Mouse (Mus musculus) embryonic stem cell, embryonic (primary cell): ENCODE results near the gene Mroh2a.

Experiments used
- CTCF ChIA-PET, 4 experiments: fragments of 300-600 bp in 2 of 4; fragments of 350-600 bp in 2 of 4; sonication (Branson Sonifier 250); formaldehyde crosslinking; loops; one replicate each; lab custom pipeline; 2022; ENCODE audit warnings: inconsistent platforms in 2 of 4; lab: Charles Lee
- POLR2A ChIA-PET, 4 experiments: fragments of 300-600 bp in 2 of 4; fragments of 350-600 bp in 2 of 4; sonication (Branson Sonifier 250); formaldehyde crosslinking; loops; one replicate each; lab custom pipeline; 2022; ENCODE audit warnings: antibody characterized with exemption in 4 of 4, inconsistent platforms in 1 of 4; lab: Charles Lee

The Mroh2a gene

DNA sequence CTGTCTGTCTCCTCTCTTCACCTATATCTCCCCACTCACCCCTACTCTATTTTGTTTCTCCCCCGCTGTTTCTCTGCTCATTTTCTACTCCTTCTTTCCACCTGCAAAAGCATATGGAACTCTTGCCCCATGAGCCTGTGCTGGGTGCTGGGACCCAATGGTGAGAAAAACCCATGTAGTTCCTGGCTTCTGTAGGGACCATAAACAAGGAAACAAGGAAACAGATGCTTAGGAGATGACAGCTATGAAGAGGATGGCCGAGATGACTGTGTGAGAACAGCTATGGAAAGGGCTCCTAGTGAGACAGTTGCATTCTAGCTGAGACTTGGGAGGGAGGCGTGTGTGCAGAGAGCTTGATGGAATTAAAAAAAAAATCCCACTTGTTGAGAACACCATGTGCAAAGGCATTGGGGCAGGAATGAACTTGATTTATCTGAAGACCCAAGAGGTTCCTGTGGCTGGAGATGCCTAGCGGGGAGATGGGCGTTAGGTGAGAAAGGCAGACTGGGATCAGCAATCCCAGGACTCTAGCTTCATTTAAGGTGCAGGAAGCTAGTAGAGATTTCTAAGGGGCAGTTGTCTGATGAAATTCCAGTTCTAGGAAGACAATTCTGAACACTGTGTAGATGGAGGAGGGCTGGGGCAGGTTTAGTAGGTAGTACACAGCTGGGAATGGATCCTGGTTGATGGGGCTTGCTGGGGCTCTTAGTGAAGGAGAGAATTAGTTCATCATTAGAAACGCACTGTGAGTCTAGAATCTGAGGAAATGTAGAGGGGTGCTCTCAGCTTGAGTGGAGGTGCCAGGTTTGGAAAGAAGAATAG, 4.4 kb downstream of the Mroh2a start:
- POLR2A ChIA-PET: interaction anchor here in 1 of 4 experiments (1.0 to 1.2 kb wide), 2 partner anchors 9 to 11 kb away, joined by 4 to 5 read pairs; no protein-coding TSS in a partner anchor
- CTCF ChIA-PET: interaction anchor here in 2 of 4 experiments (0.6 to 0.8 kb wide), 2 partner anchors 59 to 511 kb away, joined by 3 read pairs; no protein-coding TSS in a partner anchor

DNA sequence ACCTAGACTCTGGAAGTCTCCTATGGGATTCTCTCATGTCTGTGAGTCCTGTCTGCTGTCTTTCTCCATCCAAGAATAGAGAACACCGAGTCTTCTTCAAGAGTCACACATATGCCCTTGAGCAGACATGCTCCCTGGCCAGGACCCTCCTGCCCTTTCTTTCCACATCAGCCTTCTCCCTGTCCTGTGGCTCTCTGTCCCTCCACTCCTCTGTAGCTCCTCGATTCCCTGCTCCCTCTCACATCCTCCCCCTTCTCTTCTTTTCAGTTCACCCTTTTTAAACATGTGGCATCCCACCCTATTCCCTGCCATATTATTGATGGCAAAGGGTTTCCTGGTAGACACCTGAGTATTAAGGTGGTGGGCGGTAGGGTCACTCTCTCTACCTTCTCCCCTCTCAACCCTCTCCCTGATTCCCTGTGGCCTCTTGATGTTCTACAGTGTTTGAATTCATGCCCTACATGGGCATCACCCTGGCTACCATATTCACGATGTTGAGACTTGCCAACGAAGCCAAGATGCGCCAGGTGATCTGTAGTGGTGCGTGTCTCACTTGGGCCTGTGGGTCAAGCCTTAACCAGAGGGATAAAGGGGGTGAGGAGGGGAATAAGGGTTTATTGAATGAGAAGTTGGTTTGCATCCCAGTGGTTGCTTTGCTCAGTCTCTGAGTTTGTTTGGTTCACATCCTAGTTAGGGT, 5.2 kb downstream of the Mroh2a start:
- POLR2A ChIA-PET: interaction anchor here in 1 of 4 experiments (0.7 to 3.0 kb wide), 5 partner anchors 9 to 879 kb away, joined by 3 to 15 read pairs (median 5); no protein-coding TSS in a partner anchor
- CTCF ChIA-PET: interaction anchor here in 1 of 4 experiments (0.7 kb wide), 1 partner anchor 9 kb away, joined by 3 read pairs; no protein-coding TSS in a partner anchor

DNA sequence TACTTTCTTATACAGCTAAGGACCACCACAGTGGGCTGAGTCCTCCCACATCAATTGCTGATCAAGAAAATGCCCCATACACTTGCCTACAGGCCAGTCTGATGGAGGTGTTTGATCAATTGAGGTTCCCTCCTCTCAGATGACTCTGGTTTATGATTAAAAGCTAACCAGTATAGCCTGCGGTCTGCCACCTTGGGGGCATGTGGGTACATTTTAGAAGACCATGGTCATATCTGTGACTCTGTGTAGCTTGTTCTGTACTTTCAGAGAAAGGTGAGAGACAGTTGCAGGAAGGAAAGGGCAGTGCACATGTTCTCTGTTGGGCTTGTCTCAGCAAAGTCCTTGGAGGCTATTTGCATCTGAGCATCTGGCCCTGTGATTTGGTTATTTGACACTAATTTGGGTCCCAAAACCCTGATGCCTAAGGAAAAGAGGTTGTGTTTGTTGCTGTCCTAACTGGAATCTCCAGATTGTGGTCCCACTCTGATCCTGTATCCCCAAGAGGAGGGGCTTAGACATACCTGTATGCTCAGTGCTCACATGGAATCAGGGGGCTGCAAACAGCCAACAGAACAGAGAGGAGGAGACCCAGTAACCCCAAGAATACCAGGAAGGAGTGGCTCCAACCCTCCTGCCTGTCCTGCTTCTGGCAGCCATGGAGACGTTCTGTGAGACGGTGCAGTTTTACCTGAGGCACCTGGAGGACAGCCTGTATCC, 6.0 kb downstream of the Mroh2a start:
- ChIA-PET CTCF (interaction anchor here in 1 of 4 experiments (0.7 kb wide), 1 partner anchor 10 kb away, joined by 3 read pairs; no protein-coding TSS in a partner anchor), POLR2A (interaction anchor here in 2 of 4 experiments (0.6 to 3.0 kb wide), 7 partner anchors 10 to 880 kb away, joined by 3 to 15 read pairs (median 4); no protein-coding TSS in a partner anchor)

DNA sequence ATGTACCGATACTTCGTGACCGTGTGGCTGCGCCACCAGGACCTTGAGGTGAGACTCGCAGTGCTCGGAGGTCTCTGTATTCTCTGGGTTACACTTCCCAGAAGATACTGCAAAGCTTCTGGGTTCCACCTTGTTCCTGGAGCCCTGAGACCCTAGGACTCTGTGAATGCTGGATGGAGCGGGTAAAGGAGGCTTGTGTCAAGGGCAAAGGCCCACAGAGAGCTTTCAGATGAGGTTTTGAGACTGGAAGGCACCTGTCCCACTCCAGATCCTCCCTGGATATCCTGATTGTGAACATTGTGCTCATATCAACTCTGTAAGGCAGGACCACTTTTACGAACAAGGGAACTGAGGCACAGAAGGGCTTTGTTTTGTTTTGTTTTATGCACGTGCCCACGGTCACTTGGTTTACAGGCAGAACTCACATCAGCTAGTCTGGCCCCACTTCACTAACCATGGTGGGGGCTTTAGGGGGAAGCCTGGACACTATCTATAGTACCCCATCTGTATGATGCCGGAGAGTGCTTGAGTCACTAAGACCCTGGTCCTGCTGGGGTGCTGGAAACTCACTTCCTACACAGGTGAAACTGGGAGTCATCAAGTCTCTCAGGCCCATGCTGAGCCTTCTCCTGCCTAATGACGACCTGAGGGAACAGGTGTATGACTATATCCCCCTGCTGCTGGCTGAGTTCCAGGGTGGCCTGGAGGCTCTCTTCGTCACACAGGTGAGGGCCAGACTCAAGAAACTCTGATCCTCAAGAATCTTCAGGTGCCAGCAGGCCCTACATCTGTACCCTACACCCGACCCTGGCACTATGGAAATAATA, 6.8 kb downstream of the Mroh2a start:
- ChIA-PET POLR2A (interaction anchor here in 3 of 4 experiments (0.5 to 3.0 kb wide), 8 partner anchors 9 to 32 kb away, joined by 3 to 15 read pairs (median 3); no protein-coding TSS in a partner anchor), CTCF (no interaction called here)

DNA sequence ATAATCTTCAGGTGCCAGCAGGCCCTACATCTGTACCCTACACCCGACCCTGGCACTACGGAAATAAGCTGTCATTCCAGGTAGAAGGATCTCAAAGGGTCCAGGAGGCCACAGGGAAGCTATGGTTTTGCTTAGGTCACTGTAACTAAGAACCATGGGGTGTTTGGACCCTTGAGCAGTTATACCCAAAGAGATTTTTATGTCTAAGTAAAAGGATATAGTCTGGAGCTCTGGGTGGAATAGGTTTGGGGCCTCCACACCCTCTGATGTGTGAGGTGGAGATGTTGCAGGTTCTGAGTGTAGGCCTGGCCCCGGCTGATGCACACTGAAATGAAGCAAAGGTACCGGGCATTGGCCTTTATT, 7.4 kb downstream of the Mroh2a start:
- ChIA-PET POLR2A (interaction anchor here in 2 of 4 experiments (0.5 to 3.0 kb wide), 5 partner anchors 10 to 15 kb away, joined by 3 to 15 read pairs (median 3); no protein-coding TSS in a partner anchor), CTCF (interaction anchor here in 1 of 4 experiments (0.6 kb wide), 1 partner anchor 666 kb away, joined by 3 read pairs; no protein-coding TSS in a partner anchor)

DNA sequence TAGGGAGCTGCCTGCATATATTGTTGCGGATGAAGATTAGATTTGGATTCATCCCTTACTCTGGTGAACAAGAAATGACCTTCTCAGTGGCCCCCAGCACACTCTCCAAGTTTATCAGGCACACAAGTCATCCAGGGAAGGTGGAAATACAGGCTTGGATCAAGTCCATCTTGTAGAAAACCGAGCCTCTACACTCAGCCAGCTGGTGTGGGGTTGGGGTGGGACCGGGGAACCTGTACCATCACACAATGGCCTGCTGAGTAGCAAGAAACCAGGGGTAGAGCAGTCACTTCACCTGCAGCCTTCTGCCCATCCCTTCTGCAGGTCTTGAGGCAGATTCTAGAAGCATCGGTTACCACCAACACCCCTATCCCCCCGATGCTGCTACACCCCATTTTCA, 7.9 kb downstream of the Mroh2a start:
- ChIA-PET CTCF (interaction anchor here in 2 of 4 experiments (0.6 to 0.8 kb wide), 2 partner anchors 67 to 666 kb away, joined by 3 to 4 read pairs; no protein-coding TSS in a partner anchor), POLR2A (interaction anchor here in 1 of 4 experiments (1.2 to 3.0 kb wide), 2 partner anchors 11 to 15 kb away, joined by 4 to 15 read pairs; no protein-coding TSS in a partner anchor)

DNA sequence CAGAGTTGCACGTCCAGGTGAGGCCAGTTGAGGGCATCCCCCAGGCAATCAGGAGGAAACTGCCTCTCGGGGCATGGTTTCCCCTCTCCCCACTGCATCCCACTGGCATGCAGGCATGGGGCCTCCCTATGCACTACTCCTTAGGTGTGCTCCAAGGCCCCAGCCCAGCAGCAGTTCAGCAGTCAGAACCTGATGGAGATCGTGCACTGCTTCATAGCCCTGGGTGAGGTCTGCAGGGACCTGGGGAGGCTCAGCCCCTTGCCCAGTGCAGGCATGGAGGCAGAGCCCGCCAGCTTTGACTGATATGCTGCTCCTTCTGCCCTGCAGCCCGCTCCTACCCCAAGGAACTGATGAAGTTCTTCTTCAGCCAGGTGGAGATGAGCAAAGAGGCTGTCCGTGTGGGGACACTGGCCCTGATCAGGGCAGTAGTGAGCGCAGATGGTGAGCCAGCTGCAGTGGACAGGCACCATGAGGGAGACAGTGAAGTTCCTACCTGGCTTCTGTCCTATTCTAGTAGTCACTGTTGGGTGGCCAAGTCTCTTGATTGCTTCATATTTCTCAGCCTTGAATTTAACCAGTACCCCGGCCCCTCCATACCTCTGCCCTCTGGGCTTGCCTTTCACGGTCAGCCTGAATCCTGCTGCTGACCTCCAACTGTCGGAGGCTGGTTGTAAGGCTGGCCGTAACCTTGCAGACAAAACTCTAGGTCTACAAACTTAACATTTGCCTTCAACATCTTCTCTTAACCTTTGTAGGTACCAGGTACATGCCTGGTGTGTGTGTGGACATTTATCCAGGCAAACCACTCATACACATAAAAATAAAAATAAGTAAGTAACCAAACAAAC, 8.5 kb downstream of the Mroh2a start:
- ChIA-PET CTCF (interaction anchor here in 2 of 4 experiments (0.6 to 0.8 kb wide), 2 partner anchors 66 to 667 kb away, joined by 3 to 4 read pairs; no protein-coding TSS in a partner anchor), POLR2A (interaction anchor here in 2 of 4 experiments (0.7 to 3.0 kb wide), 5 partner anchors 9 to 97 kb away, joined by 3 to 15 read pairs (median 3); no protein-coding TSS in a partner anchor)

DNA sequence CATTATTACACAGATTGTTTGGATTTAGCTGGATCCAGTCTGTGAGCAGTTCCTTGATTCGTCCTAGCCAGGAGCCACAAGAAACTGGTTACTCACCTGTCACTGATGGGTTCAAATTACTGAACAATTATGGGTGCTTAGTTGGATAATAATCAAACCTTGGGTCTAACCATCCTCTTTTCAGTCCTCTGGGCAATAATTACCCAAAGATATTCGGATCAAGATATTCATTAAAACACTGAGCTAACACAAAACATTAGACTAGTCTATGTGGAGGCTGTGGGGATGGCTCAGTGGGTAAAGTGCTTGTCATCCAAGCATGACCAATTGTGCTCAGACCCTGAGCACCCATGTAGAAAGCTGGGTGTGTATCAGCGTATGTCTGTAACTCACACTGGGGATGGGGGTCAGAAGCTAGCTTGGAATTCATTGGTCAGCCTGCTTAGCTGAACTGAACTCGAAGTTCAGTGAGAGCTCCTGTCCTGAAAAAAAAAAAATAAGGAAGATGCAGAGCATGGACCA, 9.2 kb downstream of the Mroh2a start:
- ChIA-PET POLR2A (interaction anchor here in 2 of 4 experiments (0.5 to 1.9 kb wide), 8 partner anchors 10 to 110 kb away, joined by 3 to 6 read pairs (median 4); no protein-coding TSS in a partner anchor), CTCF (interaction anchor here in 1 of 4 experiments (0.6 kb wide), 1 partner anchor 70 kb away, joined by 3 read pairs; no protein-coding TSS in a partner anchor)

DNA sequence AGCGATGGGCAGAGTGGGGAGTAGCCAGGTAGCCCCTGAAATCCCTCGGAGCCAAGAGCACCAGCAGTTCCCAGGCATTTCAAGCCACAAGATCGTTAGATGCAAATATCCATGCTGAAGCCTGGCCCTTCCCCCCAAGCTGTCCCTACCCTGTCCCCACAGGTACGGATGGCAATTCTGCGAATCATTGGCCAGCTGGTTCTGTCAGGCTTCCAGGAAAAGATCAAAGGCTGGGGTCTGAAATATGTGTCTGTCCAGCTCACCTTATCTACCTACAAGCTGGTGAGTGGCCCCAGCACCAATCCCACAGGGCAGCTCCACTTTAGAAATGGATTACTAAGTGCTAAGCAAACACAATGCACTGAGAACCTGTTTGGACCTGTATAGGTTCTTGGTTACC, 10.5 kb downstream of the Mroh2a start:
- CTCF ChIA-PET: interaction anchor here in 2 of 4 experiments (0.7 to 1.5 kb wide), 2 partner anchors 40 to 50 kb away, joined by 3 read pairs; partner anchors contain the start of genes Hjurp (in 1 of the 2) and Trpm8 (in 1 of the 2)
- POLR2A ChIA-PET: interaction anchor here in 2 of 4 experiments (0.5 to 1.9 kb wide), 6 partner anchors 10 to 998 kb away, joined by 3 to 5 read pairs (median 4); no protein-coding TSS in a partner anchor

DNA sequence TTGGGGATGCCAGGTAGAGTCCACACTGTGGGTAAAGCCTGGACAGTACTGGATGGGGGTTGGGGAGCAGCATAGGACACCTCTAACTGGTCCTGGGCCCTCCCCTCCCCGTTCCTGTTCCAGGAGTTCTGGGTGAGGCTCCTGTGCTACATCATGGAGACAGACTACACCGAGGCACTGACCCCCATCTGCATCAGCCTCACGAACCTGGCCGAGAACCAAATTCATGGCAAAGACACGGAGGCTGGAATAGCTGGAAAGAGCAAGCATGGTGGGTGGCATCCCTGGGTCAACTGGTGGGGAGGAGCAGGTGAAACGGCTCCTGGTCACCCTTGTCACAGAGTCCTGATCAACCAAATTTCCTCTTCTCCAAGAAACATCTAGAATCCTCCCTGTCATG, 12.0 kb downstream of the Mroh2a start:
- ChIA-PET POLR2A (interaction anchor here in 1 of 4 experiments (0.7 to 1.7 kb wide), 5 partner anchors 8 to 17 kb away, joined by 3 to 5 read pairs (median 3); no protein-coding TSS in a partner anchor), CTCF (interaction anchor here in 1 of 4 experiments (0.6 kb wide), 1 partner anchor 39 kb away, joined by 3 read pairs; the partner anchor contains the start of genes Hjurp and Trpm8)

DNA sequence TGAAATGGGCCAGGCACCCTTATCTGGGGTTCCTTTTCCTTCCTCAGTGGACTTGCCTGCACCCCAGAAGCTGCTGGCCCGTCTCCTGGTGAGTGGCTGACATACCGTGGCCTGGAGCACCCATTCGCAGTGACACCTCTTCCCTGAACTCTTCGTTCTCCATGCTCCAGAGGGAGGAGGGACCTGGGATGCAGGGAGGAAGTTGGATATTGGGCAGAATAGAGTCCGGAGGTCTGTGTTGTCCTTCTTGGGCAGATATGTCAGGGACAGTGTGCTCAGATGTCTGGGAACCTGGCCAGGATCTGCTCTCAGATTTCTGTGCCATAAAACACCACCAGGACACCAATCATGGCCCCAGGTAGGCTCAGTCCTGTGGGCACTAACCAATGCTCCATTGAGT, 13.3 kb downstream of the Mroh2a start:
- CTCF ChIA-PET: no interaction called here
- POLR2A ChIA-PET: interaction anchor here in 1 of 4 experiments (1.6 kb wide), 1 partner anchor 14 kb away, joined by 3 read pairs; no protein-coding TSS in a partner anchor

DNA sequence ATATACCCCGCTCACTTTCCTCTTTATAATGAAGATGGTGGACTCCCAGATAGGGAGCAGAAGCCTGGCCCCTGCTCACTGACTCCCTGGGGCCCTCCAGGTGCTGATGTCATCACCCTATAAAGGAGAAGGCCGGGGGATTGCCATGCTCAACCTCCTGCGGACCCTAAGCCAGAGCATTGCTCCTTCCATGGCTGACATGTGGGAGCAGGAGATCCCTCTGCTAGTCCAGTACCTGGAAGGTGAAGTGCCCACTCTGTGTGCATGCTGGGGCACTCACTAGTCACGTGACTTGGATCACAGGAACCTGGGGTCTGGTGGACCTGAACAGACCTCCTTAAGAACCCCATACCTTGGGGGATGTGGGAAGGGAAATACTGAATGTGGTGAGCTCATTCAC, 13.8 kb downstream of the Mroh2a start:
- CTCF ChIA-PET: interaction anchor here in 1 of 4 experiments (0.8 kb wide), 1 partner anchor 47 kb away, joined by 3 read pairs; no protein-coding TSS in a partner anchor
- POLR2A ChIA-PET: interaction anchor here in 1 of 4 experiments (1.2 kb wide), 1 partner anchor 25 kb away, joined by 4 read pairs; no protein-coding TSS in a partner anchor

DNA sequence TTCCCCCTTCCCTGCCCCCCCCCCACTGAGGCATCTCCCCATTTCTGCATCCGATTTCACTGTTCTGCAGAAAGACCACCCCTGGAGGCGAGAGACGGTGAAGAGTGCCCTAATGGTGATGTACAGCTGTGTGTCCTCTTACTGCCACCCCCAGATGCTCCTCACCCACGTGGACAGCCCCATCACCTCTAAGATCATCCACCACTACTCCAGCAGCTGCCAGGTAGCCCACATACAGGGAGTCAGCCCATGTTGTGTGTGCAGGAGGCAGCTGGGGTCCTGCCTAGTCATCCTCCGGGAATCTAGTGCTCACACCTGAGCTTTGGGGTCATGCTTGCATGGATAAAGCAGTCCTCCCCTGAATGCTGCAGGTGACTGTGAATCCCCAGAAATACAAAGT, 17.1 kb downstream of the Mroh2a start:
- ChIA-PET CTCF (interaction anchor here in 2 of 4 experiments (0.5 to 4.1 kb wide), 4 partner anchors 41 to 213 kb away, joined by 3 to 11 read pairs (median 4); no protein-coding TSS in a partner anchor), POLR2A (interaction anchor here in 3 of 4 experiments (0.6 to 2.1 kb wide), 6 partner anchors 10 to 1193 kb away, joined by 3 to 11 read pairs (median 6); partner anchors contain the start of genes Hjurp (in 1 of the 3) and Trpm8 (in 1 of the 3))

DNA sequence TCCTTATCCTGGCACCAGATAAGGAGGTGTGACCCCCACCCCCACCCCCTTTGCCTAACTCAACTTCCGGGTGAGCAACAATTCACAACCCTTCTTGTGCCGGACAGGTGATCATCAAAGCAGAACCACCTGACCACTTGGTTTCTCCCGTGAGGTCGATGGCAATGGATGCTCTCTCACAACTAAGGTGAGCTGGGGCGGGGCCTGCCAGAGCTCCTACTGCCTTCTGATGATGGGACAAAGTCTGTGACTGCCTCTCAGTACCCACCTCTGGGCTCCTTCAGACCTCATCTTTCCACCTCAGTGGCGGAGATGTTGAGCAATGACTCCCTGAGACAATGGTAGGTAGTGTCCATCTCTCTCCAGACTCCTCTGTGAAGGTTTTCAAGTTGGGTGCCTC, 19.1 kb downstream of the Mroh2a start:
- CTCF ChIA-PET: interaction anchor here in 3 of 4 experiments (0.5 to 4.1 kb wide), 4 partner anchors 39 to 198 kb away, joined by 3 to 11 read pairs (median 6); no protein-coding TSS in a partner anchor
- POLR2A ChIA-PET: interaction anchor here in 2 of 4 experiments (0.7 to 13.5 kb wide), 5 partner anchors 9 to 31 kb away, joined by 3 to 143 read pairs (median 10); partner anchors contain the start of genes Hjurp (in 1 of the 2) and Trpm8 (in 1 of the 2)
